Mouse (Mus musculus): ENCODE measurements around the gene Rnh1.

Gene Rnh1

DNA sequence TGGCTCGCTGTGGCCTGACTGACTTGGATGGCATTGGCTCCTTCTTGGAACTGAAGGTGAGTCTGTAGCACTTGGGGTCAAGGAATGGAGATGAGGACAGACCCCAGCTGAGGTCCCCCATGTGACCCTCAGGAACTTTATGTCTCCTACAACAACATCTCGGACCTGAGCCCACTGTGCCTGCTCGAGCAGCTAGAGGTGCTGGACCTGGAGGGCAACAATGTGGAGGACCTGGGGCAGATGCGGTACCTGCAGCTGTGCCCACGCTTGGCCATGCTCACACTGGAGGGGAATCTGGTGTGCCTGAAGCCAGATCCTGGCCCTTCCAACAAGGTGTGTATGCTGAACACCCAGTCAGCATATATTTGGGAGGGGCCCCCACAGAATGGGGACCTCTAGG is 32.8 kb upstream of the Rnh1 start:
- DNase-seq (ENCODE audit: low spot score in 2 of 2), result no peak

DNA sequence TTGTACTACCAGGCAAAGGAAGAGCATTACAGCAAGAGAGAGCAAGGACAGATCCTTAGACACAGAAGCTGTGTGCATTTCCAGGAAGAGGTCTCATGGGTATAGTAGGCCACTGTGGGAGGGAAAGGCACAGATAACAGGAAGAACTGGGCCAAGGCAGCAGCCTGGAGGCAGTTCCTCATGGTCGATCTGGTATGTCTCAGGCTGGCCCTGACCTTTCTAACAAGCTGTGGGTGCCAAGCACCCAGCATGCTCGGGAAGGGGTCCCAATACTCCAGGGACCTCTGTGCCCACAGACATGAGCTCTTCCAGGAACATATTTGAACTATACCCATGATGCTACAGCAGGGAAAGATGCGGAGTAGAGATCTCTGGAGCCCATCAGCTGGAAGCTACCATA is 31.9 kb upstream of the Rnh1 start:
- DNase-seq (ENCODE audit: low spot score in 2 of 2), result no peak

DNA sequence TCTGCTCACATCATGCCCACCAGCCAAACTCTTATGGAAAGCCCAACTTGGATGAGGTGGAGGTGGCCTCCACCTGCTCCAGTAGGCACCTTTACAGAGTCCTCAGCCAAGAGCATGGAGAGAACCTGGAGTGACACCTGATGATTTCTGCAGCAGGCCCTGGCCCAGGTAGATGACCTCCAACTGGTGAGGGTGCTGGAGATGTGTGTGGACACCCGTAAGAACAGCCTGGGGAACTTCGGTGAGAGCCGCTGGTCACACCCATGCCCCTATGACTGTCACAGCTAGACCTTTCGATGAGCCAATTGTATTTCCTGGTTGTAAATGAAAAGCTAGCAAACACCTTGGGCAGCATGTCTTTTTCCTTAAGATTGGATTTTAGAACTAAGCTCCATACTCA is 25.5 kb upstream of the Rnh1 start:
- no peak for DNase-seq (ENCODE audit: low spot score in 2 of 2)

DNA sequence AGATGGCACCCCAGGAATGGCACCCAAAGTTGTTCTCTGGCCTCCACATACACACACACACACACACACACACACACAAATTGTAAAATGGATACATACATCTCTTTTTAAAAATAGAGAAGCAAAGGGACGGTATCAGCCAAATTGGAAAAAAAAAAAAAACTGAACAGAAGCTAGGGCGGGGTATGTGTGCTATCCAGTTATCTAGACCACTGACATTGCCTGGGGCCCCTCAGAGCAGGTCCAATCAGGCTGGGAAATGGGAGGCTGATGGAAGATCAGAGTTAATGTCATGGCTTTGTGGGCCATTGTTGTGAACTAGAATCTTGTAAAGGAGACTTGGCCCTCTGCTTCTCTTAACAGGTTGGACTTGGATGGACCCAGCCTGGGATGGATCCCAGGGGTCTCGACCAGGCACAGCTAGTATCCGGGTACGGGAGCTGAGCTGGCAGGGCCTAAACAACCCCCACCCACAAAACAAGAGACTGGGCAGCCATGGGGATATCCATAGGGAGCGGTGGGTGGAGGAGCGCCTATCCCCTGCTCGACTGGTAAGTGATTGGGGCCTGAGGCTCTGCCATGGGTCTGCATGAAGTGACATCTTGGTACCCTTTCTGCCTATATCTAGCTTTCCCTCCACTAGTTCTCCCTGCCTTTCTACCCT is 24.1 kb upstream of the Rnh1 start:
- DNase-seq (ENCODE audit: low spot score in 2 of 2), result no peak

GRCm38 (mm10) chr7:141195754-141196153 is 23.1 kb upstream of the Rnh1 start:
- no peak for DNase-seq (ENCODE audit: low spot score in 2 of 2)

DNA sequence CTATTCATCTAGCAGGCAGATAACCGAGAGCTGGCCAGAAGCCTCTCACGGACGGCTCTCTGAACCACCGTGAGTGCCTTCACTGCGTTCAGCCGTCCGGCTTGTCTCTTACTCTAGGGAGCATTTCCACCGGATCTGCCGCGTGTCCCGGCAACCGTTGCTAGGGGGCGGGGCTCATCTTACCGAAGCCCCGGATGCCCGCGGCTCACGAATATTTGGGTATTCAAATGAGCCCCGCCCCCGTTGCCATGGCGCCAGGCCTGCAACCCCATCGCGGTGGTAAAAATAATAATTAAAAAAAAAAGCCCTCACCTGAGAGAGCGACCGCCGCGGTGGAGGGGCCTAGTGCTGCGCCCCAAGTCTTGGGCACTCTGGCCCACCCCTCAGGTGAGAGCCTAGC is 22.2 kb upstream of the Rnh1 start:
- peak; percentile 88 for DNase-seq (ENCODE audit: low spot score in 2 of 2)

- no peak for DNase-seq (ENCODE audit: low spot score in 2 of 2)
These were observed 21.8 kb upstream of the Rnh1 start for GRCm38 (mm10) chr7:141194409-141194808.

GRCm38 (mm10) chr7:141193948-141194347 is 21.3 kb upstream of the Rnh1 start, which contains the start of the genes Hras and Lrrc56:
Hras (minus strand) TSS chr7:141194005.
Lrrc56 (plus strand) TSS chr7:141194157.
- peak; percentile 94 to 98 for DNase-seq (ENCODE audit: low spot score in 2 of 2)

DNA sequence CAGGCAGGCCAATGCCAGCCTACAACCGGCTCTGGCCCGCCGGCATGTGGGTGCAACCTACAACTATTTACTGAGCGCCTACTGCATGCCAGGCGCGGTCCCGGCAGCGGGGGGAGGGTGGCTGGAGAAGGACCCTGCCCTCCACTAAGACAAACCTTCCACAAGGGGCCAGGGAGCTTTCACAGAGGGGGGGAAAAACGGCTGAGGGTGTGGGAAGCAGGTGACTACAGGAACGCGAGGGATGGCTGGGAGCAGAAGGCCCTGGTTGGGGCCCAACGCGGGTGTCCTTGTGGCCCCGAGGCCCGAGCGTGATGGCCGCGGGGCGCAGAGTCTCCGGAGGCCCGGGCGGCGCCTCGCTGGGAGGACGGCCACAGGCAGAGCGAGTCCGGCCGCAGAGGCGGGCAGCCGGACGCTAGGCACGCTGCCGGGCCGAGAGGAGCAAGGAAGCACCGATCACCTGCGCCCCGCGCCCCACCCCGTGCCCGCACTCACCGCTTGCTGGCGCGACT is 20.7 kb upstream of the Rnh1 start:
- peak; percentile 45 to 51 for DNase-seq (ENCODE audit: low spot score in 2 of 2)

DNA sequence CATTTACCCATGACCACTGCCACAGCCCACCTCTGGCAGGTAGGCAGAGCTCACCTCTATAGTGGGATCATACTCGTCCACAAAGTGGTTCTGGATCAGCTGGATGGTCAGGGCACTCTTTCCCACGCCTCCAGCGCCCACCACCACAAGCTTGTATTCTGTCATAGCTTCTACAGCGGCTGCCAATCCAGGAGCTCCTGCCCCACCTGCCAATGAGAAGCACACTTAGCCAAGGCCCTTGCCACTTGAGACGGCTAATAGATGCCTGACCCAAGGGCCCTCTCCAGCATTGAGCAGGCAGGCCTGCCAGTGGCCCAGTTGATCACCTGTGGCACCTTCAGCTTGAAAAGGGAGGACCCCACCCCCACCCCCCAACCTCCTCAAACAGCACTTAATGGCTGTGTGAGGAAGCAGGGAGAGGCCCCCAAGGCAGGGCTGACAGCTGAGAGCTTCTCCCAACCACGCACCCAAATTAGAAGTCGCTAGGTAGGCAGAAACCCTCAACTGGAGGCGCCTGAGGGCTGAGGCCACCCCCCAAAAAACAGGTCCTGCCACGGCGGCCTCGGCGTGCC is 20.2 kb upstream of the Rnh1 start:
- DNase-seq (ENCODE audit: low spot score in 2 of 2), result no peak

GRCm38 (mm10) chr7:141191796-141192685 is 19.4 kb upstream of the Rnh1 start:
- no peak for DNase-seq (ENCODE audit: low spot score in 2 of 2)

DNA sequence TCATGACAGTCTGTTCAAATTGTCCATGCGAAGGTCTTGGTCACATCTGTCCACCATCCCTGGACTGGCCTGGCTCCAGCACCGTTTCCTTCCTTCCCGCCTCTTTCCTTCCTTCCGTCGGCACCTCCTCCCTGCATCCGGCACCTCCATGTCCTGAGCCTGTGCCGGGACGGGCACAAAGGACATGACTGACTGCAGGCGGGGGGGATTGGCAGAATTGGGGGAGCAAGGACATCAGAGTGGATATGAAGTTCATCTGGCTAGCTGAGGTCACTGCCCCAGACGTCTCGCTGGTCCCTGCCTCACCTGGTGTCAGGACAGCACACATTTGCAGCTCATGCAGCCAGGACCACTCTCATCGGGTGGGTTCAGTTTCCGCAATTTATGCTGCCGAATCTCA is 18.4 kb upstream of the Rnh1 start:
- no peak for DNase-seq (ENCODE audit: low spot score in 2 of 2)

DNA sequence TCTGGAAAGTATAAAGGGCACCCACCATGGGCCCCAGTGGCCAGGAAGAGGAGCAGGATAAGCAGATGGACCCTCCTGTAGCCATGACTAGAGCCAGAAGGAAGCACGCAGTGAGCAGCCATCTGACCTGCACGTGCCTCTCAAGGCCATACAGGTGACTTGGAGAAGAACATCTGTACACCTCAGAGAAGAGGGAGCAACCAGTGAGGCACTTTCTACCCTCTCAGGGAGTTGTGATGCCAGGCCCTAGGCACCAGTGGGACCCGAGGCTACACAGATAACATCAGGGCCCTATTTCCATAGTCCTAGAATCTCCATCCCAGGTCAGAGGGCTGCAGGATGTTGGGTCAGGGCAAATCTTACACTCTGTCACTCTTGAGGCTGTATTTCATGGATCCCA is 17.6 kb upstream of the Rnh1 start:
- DNase-seq (ENCODE audit: low spot score in 2 of 2), result no peak

DNA sequence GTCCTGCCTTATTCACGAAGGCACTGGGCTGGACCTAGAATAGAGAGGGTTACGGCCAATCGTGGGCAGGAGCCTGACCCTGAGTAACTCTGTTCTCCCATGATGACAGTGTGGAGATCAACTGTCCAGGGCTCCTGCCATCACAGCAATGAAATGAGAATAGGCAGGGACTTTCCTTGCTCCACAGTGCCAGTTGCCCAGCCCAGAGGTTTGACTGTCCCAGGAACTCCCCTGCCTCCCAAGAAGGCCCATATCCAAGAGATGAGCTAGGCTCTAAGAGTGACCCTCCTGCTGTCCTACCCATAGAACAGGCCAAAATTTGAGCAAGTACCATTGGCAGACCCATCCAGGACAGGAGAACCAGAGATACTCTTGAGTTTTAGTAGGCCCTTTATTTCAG is 16.1 kb upstream of the Rnh1 start:
- DNase-seq (ENCODE audit: low spot score in 2 of 2), result no peak

DNA sequence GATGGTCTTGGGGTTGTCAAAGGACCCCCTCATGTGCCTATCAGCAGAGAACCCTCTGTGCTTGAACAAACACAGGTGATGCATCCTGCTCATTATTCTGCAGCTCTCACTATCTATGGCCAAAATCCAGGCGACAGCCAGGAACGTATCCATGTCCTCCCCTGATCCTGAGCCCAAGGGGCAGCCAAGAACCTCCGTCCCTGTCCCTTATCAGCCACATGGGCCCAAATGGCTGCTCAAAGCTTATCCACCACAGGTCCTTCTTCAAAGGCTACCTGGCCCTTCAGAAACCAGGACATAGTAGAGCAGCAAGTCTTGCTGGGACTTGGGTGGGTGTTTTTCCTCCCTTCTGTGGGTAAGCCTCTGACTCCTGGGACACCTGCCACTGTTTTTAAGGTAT is 15.5 kb upstream of the Rnh1 start:
- no peak for DNase-seq (ENCODE audit: low spot score in 2 of 2)

GRCm38 (mm10) chr7:141176173-141176572 is 3.5 kb upstream of the Rnh1 start:
- peak; percentile 71 to 82 for DNase-seq (ENCODE audit: low spot score in 2 of 2)

GRCm38 (mm10) chr7:141175068-141175467 is 2.4 kb upstream of the Rnh1 start:
- DNase-seq (ENCODE audit: low spot score in 2 of 2), result no peak

- DNase-seq (ENCODE audit: low spot score in 2 of 2), result peak in 1 of 2 experiments; percentile 7
These were observed 730 bp upstream of the Rnh1 start for GRCm38 (mm10) chr7:141173323-141173850.

GRCm38 (mm10) chr7:141169866-141170265 is 2.8 kb downstream of the Rnh1 start:
- no peak for DNase-seq (ENCODE audit: low spot score in 2 of 2)

GRCm38 (mm10) chr7:141169300-141169699 is 3.4 kb downstream of the Rnh1 start:
- peak in 1 of 2 experiments; percentile 5 for DNase-seq (ENCODE audit: low spot score in 2 of 2)

- DNase-seq (ENCODE audit: low spot score in 2 of 2), result no peak
These were observed 4.1 kb downstream of the Rnh1 start for GRCm38 (mm10) chr7:141168518-141168953.

DNA sequence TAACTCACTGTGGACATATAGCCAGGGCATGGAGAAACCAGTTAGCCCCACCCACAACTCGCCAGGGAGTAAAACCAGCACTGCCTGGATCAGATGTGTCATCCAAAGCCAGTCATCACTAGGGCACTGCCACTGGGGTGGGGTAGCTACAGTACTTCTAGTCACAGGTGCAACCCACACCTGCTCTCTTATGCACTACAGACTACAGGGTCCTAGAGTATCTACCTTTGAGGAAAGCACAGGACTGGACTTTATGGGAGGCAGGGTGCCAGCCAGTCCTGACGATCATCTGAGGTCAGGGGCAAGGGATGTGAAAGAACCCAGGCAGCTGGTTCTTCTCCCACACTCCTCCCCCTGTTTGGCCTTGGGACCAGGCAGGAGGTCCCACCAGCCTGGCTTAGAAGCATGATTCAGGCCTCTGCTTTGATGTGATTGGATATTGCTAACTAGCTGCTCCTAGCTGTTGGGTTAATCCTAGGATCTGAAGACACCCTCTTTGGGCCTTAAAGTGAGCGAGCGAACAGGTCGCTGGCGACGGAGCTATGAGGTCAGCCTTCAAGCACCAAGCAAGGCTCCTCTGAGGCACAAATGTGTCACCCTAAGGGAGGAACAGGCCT is 4.6 kb downstream of the Rnh1 start:
- no peak for DNase-seq (ENCODE audit: low spot score in 2 of 2)

Measured in frontal cortex, postnatal 10 days (tissue).